Mouse (Mus musculus): ENCODE results near the gene Tmc8.

Gene Tmc8

GRCm38 (mm10) chr11:117781993-117782704, at the start of gene Tmc8, which contains the start of gene Tmc6:
TSS of gene Tmc8 (plus strand) at chr11:117782076.
TSS of gene Tmc6 (minus strand) at chr11:117782198.
- no peak for DNase-seq

- no peak for DNase-seq
Observed at GRCm38 (mm10) chr11:117736037-117736689, 45.7 kb upstream of the Tmc8 start.

GRCm38 (mm10) chr11:117738123-117738522, 43.8 kb upstream of the Tmc8 start:
- no peak for DNase-seq

GRCm38 (mm10) chr11:117741128-117741527, 40.7 kb upstream of the Tmc8 start:
- DNase-seq = no peak

- DNase-seq = peak; percentile 44
Observed at GRCm38 (mm10) chr11:117742243-117742642, 39.6 kb upstream of the Tmc8 start.

- no peak for DNase-seq
Observed at GRCm38 (mm10) chr11:117742715-117743114, 39.2 kb upstream of the Tmc8 start.

GRCm38 (mm10) chr11:117743454-117744030, 38.3 kb upstream of the Tmc8 start:
- no peak for DNase-seq

GRCm38 (mm10) chr11:117748628-117749027, 33.2 kb upstream of the Tmc8 start:
- DNase-seq = no peak

- DNase-seq = peak; percentile 88
Observed at GRCm38 (mm10) chr11:117749414-117749813, 32.5 kb upstream of the Tmc8 start.

- peak; percentile 54 for DNase-seq
Observed at GRCm38 (mm10) chr11:117751544-117751943, 30.3 kb upstream of the Tmc8 start.

- DNase-seq = no peak
Observed at GRCm38 (mm10) chr11:117755891-117756290, 26.0 kb upstream of the Tmc8 start.

GRCm38 (mm10) chr11:117759267-117759666, 22.6 kb upstream of the Tmc8 start:
- DNase-seq = no peak

GRCm38 (mm10) chr11:117760374-117761119, 21.3 kb upstream of the Tmc8 start:
- no peak for DNase-seq

- DNase-seq = no peak
Observed at GRCm38 (mm10) chr11:117761801-117762200, 20.1 kb upstream of the Tmc8 start.

- no peak for DNase-seq
Observed at GRCm38 (mm10) chr11:117762246-117762645, 19.6 kb upstream of the Tmc8 start.

GRCm38 (mm10) chr11:117764319-117764718, 17.6 kb upstream of the Tmc8 start:
- DNase-seq = no peak

GRCm38 (mm10) chr11:117765361-117765760, 16.5 kb upstream of the Tmc8 start:
- no peak for DNase-seq

- DNase-seq = peak; percentile 52
Observed at GRCm38 (mm10) chr11:117766275-117766674, 15.6 kb upstream of the Tmc8 start.

- DNase-seq = no peak
Observed at GRCm38 (mm10) chr11:117768725-117769682, 12.9 kb upstream of the Tmc8 start.

- DNase-seq = no peak
Observed at GRCm38 (mm10) chr11:117769683-117770047, 12.2 kb upstream of the Tmc8 start.

- DNase-seq = no peak
Observed at GRCm38 (mm10) chr11:117770407-117770806, 11.5 kb upstream of the Tmc8 start.

- no peak for DNase-seq
Observed at GRCm38 (mm10) chr11:117772352-117772751, 9.5 kb upstream of the Tmc8 start.
